Mouse (Mus musculus) neural tube, embryonic 14.5 days (tissue): ENCODE results near the gene Jag1. TPM values are rescaled to one million over a fixed set of nuclear protein-coding genes. Genes with fewer than 3 reads are reported as not detected.

Source experiments
- ATAC-seq: fragments of 200-750 bp; cut with Nextera tagmentation; 2 replicates; pipeline ENCODE4 v1.8.0; 2017; ENCODE audit warnings: low read depth, mild to moderate bottlenecking, moderate TSS enrichment, moderate library complexity
- H3K27ac ChIP-seq: fragments of 300-500 bp; sonication (generic); 2 replicates; pipeline ENCODE4 v1.5.1; 2014; ENCODE audit warnings: low read depth, mild to moderate bottlenecking, control low read depth, low read length, moderate library complexity, mixed read lengths
- H3K27me3 ChIP-seq: fragments of 300-500 bp; sonication (generic); 2 replicates; pipeline ENCODE4 v1.6.1; 2014; ENCODE audit warnings: low read length; ENCODE audit not compliant: control insufficient read depth, insufficient read depth
- H3K36me3 ChIP-seq: fragments of 300-500 bp; sonication (generic); 2 replicates; pipeline ENCODE4 v1.6.1; 2014; ENCODE audit warnings: low read length, mixed read lengths; ENCODE audit not compliant: control insufficient read depth, insufficient read depth
- H3K4me1 ChIP-seq: fragments of 300-500 bp; sonication (generic); 2 replicates; pipeline ENCODE4 v1.6.1; 2014; ENCODE audit warnings: low read length; ENCODE audit not compliant: control insufficient read depth, insufficient read depth
- H3K4me2 ChIP-seq: fragments of 300-500 bp; sonication (generic); 2 replicates; pipeline ENCODE4 v1.6.1; 2014; ENCODE audit warnings: mild to moderate bottlenecking, low read depth, low read length, control low read depth
- H3K4me3 ChIP-seq: fragments of 300-500 bp; sonication (generic); 2 replicates; pipeline ENCODE4 v1.5.1; 2014; ENCODE audit warnings: low read depth, low read length, control low read depth, mixed read lengths
- H3K9ac ChIP-seq: fragments of 300-500 bp; sonication (generic); replicated peaks from 2 replicates; pipeline ENCODE4 v1.6.1; 2014; ENCODE audit warnings: low read depth, mild to moderate bottlenecking, control low read depth, low read length, mixed read lengths
- H3K9me3 ChIP-seq: fragments of 300-500 bp; sonication (generic); 2 replicates; pipeline ENCODE4 v1.6.1; 2016; ENCODE audit warnings: low read length; ENCODE audit not compliant: control insufficient read depth
- WGBS: fragments of 180-500 bp; shearing (Covaris S2); extraction: QIAGEN DNeasy Blood & Tissue Kit; methylation state at CpG from one replicate; pipeline ENCODE4 v1.1.7; 2014; 5-methylcytosine and 5-hydroxymethylcytosine counted together
- polyA plus RNA-seq: library from polyadenylated mRNA; unstranded; fragments of >200 nt; fragmentation: Nextera tagmentation; extraction: Ambion mirVana; gene quantifications from 2 replicates; pipeline ENCODE4 v1.2.1, GENCODE M21; 2014

Jag1 gene
- polyA plus RNA-seq, 1 experiment from 2014 or later: 5.4 TPM

GRCm38 (mm10) chr2:137107946-137108345, 8.5 kb downstream of the Jag1 start:
- no peak overlapping the region for H3K4me2 ChIP-seq
- H3K9me3 ChIP-seq: no peaks in the 10 kb centered on the region
- H3K9ac ChIP-seq: no peak overlapping the region
- no peak for ATAC-seq
- 58% methylated on average over 8 of the region's 8 CpGs for WGBS
- H3K36me3 ChIP-seq: no peaks in the 10 kb centered on the region
- H3K4me1 ChIP-seq: peaks cover 29% of the 10 kb centered on the region
- no peak overlapping the region for H3K27ac ChIP-seq
- no peaks in the 10 kb centered on the region for H3K27me3 ChIP-seq
- H3K4me3 ChIP-seq: no peak overlapping the region

- H3K27me3 ChIP-seq: no peaks in the 10 kb centered on the region
- WGBS: 59% methylated on average over 4 of the region's 4 CpGs
- peaks cover 22% of the 10 kb centered on the region for H3K4me1 ChIP-seq
- no peaks in the 10 kb centered on the region for H3K9me3 ChIP-seq
- no peak overlapping the region for H3K9ac ChIP-seq
- no peak overlapping the region for H3K27ac ChIP-seq
- no peak overlapping the region for H3K4me3 ChIP-seq
- no peaks in the 10 kb centered on the region for H3K36me3 ChIP-seq
- no peak for ATAC-seq
- H3K4me2 ChIP-seq: no peak overlapping the region
These were observed 9.2 kb downstream of the Jag1 start for GRCm38 (mm10) chr2:137107203-137107602.

- H3K4me1 ChIP-seq: peaks cover 4% of the 10 kb centered on the region; the same call in 1 of the 2 replicates
- H3K4me2 ChIP-seq: no peak overlapping the region
- no peak overlapping the region for H3K9ac ChIP-seq
- no peak overlapping the region for H3K27ac ChIP-seq
- H3K4me3 ChIP-seq: no peak overlapping the region
- H3K36me3 ChIP-seq: no peaks in the 10 kb centered on the region
- peak; percentile 83 for ATAC-seq
- H3K9me3 ChIP-seq: no peaks in the 10 kb centered on the region
- WGBS: 22% methylated on average over 5 of the region's 5 CpGs
- no peaks in the 10 kb centered on the region for H3K27me3 ChIP-seq
These were observed 15.4 kb downstream of the Jag1 start for GRCm38 (mm10) chr2:137101074-137101473.

GRCm38 (mm10) chr2:137099211-137099734, 17.2 kb downstream of the Jag1 start:
- peaks cover 4% of the 10 kb centered on the region; the same call in 1 of the 2 replicates for H3K4me1 ChIP-seq
- ATAC-seq: no peak
- no peaks in the 10 kb centered on the region for H3K27me3 ChIP-seq
- no peak overlapping the region for H3K27ac ChIP-seq
- H3K9me3 ChIP-seq: no peaks in the 10 kb centered on the region
- H3K36me3 ChIP-seq: no peaks in the 10 kb centered on the region
- 14% methylated on average over 6 of the region's 6 CpGs for WGBS
- H3K9ac ChIP-seq: no peak overlapping the region
- H3K4me2 ChIP-seq: no peak overlapping the region
- H3K4me3 ChIP-seq: no peak overlapping the region

- Histone ChIP-seq H3K27ac (no peak overlapping the region), H3K36me3 (no peaks in the 10 kb centered on the region), H3K4me3 (no peak overlapping the region), H3K9me3 (no peaks in the 10 kb centered on the region), H3K27me3 (no peaks in the 10 kb centered on the region), H3K9ac (no peak overlapping the region), H3K4me1 (peaks cover 4% of the 10 kb centered on the region; the same call in 1 of the 2 replicates), H3K4me2 (no peak overlapping the region)
- no peak for ATAC-seq
- 22% methylated on average over 11 of the region's 11 CpGs for WGBS
These were observed 18.0 kb downstream of the Jag1 start for GRCm38 (mm10) chr2:137098269-137099035.

- Histone ChIP-seq H3K4me3 (no peak overlapping the region), H3K4me1 (peaks cover 5% of the 10 kb centered on the region; the same call in 1 of the 2 replicates), H3K9ac (no peak overlapping the region), H3K4me2 (no peak overlapping the region), H3K9me3 (no peaks in the 10 kb centered on the region), H3K27ac (no peak overlapping the region), H3K27me3 (no peaks in the 10 kb centered on the region), H3K36me3 (no peaks in the 10 kb centered on the region)
- ATAC-seq: no peak
- WGBS: 13% methylated on average over 3 of the region's 5 CpGs
These were observed 19.4 kb downstream of the Jag1 start for GRCm38 (mm10) chr2:137096981-137097460.

- WGBS: 50% methylated on average over 8 of the region's 8 CpGs
- Histone ChIP-seq H3K4me3 (no peak overlapping the region), H3K27ac (no peak overlapping the region), H3K9me3 (no peaks in the 10 kb centered on the region), H3K27me3 (no peaks in the 10 kb centered on the region), H3K4me1 (peaks cover 8% of the 10 kb centered on the region; the same call in 1 of the 2 replicates), H3K9ac (no peak overlapping the region), H3K4me2 (no peak overlapping the region), H3K36me3 (peaks cover 3% of the 10 kb centered on the region; the same call in 1 of the 2 replicates)
- no peak for ATAC-seq
These were observed 22.1 kb downstream of the Jag1 start for GRCm38 (mm10) chr2:137094301-137094700.

GRCm38 (mm10) chr2:137093298-137093630, 23.2 kb downstream of the Jag1 start:
- WGBS: 41% methylated on average over 7 of the region's 7 CpGs
- H3K36me3 ChIP-seq: peaks cover 7% of the 10 kb centered on the region; the same call in 1 of the 2 replicates
- no peaks in the 10 kb centered on the region for H3K9me3 ChIP-seq
- no peaks in the 10 kb centered on the region for H3K27me3 ChIP-seq
- H3K4me3 ChIP-seq: no peak overlapping the region
- ATAC-seq: no peak
- H3K27ac ChIP-seq: no peak overlapping the region
- H3K9ac ChIP-seq: no peak overlapping the region
- H3K4me2 ChIP-seq: no peak overlapping the region
- H3K4me1 ChIP-seq: peaks cover 5% of the 10 kb centered on the region; the same call in 1 of the 2 replicates
